Mouse (Mus musculus): ENCODE data around the gene Zrsr1. TPM values are rescaled to one million over a fixed set of nuclear protein-coding genes. Genes with fewer than 3 reads are reported as not detected.

Gene Zrsr1
- polyA plus RNA-seq (2017; shearing (Covaris generic)): 1.9 TPM

DNA sequence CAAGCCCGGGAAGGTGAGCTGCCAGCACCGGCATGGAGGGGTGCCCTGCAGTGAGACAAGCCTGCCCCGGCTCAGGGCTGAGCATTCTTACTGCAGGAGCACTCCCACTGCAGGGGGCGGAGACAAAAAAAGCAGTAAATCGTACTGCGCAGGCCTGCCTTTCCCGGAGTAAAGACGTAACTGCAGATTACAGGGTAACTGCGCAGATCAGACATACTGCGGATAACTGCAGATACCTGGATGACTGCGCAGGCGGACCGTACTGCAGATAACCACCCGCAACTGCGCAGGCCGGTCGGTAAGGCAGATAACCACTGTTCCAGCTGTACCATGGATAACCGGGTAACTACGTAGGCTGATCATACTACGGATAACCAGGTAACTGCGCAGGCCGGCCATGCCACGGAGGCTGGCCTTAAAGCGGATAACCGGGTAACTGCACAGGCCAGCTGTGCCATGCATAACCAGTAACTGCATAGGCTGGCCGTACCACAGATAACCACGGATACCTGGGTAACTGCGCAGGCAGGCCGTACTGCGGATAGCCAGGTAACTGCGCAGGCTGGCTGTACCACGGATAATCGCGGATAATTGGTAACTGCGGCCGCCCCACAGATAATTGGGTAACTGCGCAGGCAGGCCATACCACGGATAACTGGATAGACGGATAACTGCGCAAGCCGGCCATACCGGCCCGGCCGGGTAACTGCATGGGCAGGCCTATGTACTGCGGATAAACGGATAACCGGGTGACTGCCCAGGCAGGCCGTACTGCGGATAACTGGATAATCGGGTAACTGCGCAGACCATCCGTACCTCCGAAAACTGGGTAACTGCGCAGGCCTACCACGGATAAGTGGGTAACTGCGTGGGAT is at the start of gene Zrsr1:
Zrsr1 (plus strand) TSS at position 171 of the 875 bp plus-strand sequence.

GRCm38 (mm10) chr11:22981984-22982757 is 10.4 kb downstream of the Zrsr1 start, which contains the start of the genes Gm28048 and Commd1:
Gm28048 (minus strand) TSS chr11:22982090.
Commd1 (minus strand) TSS chr11:22982382.

GRCm38 (mm10) chr11:22990393-22991126 is 18.8 kb downstream of the Zrsr1 start, which contains the start of gene Cct4:
Cct4 (plus strand) TSS chr11:22990519.

GRCm38 (mm10) chr11:23007481-23008180 is 35.8 kb downstream of the Zrsr1 start, which contains the start of gene Fam161a:
Fam161a (plus strand) TSS chr11:23007531.

Other genes starting within 250 kb of the Zrsr1 start
- gene B3gnt2, start 111.0 kb upstream of the Zrsr1 start, polyA plus RNA-seq (2017; shearing (Covaris generic)): 43.6 TPM
- gene Gm28048, start 10.1 kb downstream of the Zrsr1 start, polyA plus RNA-seq (2017; shearing (Covaris generic)): 108 TPM
- gene Commd1, start 10.4 kb downstream of the Zrsr1 start, polyA plus RNA-seq (2017; shearing (Covaris generic)): 72.0 TPM
- 221 TPM for gene Cct4, start 18.5 kb downstream of the Zrsr1 start, polyA plus RNA-seq (2017; shearing (Covaris generic))
- gene Fam161a, start 35.5 kb downstream of the Zrsr1 start, polyA plus RNA-seq (2017; shearing (Covaris generic)): 2.6 TPM